Mouse (Mus musculus) bone marrow, adult 2 months (tissue): ENCODE results near the gene Pgghg.

Experiments used
- CTCF ChIP-seq: fragments of 200-500 bp; IDR thresholded peaks from 2 replicates; pipeline ENCODE4 v1.5.1; 2011; ENCODE audit warnings: low read length, control low read depth; ENCODE audit not compliant: control insufficient read depth, insufficient read depth
- POLR2A ChIP-seq: fragments of 200-500 bp; IDR thresholded peaks from 2 replicates; pipeline ENCODE4 v1.6.1; 2011; ENCODE audit warnings: low read depth, mild to moderate bottlenecking, control low read depth, low read length, borderline replicate concordance; ENCODE audit not compliant: control insufficient read depth

DNA sequence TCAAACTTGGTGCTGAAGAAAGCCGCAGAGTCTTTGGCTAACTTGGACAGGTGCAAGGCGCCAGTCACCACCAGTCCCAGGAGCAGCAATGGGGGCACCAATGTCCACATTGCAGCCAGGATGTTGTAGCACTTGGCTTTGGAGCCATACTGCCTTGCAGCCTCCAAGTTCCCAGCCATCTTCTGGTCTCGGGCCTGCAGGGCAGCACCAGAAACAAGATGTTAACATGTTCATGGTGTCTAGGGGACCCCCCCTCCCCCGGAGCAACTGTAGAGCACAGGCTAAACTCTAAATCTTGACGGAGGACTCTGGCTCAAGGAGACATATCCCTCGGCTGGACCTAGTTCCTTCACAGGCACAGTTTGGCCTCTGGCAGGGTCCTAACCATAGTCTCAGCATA, 8.1 kb downstream of the Pgghg start:
- TF ChIP-seq CTCF (no peak), POLR2A (no peak)
